Mouse (Mus musculus): ENCODE data around the gene Gm20388. TPM values are rescaled to one million over a fixed set of nuclear protein-coding genes. Genes with fewer than 3 reads are reported as not detected.
A peak's percentile ranks its signal among the peaks of the same experiment; 100 is the strongest.

Gene Gm20388
- polyA plus RNA-seq, 1 experiment from 2014 or later, result 3.6 TPM

DNA sequence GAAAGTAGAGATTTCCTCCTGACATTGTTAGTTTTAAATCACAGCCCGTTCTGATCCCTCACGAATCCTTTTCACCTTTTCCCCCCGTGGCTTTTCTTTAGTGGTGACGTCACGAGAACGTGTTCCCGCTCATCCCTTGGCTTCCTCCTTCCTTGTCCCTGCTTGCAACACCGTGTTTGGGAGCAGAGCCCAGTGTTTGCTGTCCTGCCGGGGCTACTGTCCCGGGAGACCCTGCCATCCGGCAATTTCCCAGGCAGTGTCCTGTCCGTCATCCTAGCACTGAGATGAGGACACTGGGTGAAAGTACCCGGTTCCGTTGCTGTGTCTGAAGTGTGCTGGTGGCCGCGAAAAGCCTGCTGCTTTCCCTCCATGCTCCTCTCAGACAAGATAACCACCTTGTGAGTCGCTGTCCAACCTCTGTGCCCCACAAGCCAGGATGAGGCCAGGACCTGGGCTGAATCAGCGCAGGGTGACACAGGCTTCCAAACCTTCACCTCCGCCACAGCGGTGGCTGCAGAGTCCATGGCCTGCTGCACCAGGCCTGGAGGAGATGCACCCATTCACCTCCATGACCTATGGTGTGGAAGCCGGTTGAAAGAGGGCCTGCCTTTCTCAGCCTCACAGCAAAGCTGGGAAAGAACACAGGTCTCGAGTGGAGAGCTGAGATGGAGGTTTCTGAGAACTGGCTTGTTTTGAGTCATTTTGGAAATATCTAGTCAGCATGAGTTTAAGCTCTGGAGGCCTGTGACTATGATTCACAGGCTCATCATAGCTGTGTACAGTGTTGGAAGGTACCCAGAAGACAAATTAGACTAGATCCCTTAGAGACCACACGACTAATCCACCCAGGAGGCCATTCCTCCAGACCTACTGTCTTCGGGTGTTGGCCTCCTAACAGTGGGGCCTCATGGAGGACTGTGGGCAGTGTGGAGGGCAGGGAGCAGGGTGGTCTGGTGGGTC, 4367.6 kb downstream of the Gm20388 start:
- peaks cover 52% of the 10 kb centered on the region for H3K4me1 ChIP-seq
- H3K4me3 ChIP-seq, result no peak overlapping the region
- 0 out of 2 replicates have a peak, but pooled peaks cover 4% of the 10 kb centered on the region for H3K9me3 ChIP-seq
- no peaks in the 10 kb centered on the region for H3K27me3 ChIP-seq (replicated peaks; ENCODE audit: low read depth, poor library complexity, severe bottlenecking)
- 84% methylated on average over 24 of the region's 24 CpGs for WGBS
- no peak for DNase-seq (ENCODE audit: low spot score)
- H3K36me3 ChIP-seq (replicated peaks), result peaks cover 14% of the 10 kb centered on the region
- peak overlapping the region; percentile 37 for H3K27ac ChIP-seq (replicated peaks)

DNA sequence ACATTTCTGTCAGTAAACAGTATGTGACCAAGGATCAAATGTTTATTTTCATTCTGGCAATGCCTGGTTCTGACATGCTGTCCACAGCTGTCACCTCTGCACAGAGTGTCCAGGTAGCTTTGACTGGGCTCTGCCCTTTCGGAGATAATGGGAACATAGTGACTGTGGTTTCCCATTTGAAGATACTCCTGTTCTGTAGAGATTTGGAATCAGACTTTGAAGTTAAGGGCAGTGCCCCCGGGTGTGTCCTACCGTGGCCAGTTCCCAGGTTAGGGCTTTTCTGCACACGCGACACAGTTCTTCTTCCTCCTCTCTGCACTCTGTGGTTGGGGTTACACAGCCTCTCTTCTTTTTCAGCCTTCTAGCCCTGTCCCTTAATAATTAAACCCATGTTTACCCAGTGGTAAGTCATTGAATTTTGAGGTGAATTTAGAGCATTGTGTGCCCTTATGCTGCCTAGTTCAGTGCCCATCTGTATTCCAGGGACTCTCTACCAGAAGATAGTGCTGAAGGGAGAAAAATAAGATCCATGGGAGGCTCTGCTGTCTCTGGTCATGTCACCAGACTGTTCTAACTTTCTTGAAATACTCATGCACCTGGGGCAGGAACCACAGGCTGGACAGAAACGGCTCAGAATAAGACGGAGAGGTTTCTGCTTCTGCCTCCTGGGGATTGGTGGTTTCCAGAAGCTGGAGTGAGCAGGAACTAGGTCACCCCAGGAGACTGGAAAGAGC, 4368.5 kb downstream of the Gm20388 start:
- Histone ChIP-seq H3K36me3 (replicated peaks) (peaks cover 14% of the 10 kb centered on the region), H3K27ac (replicated peaks) (no peak overlapping the region), H3K9me3 (0 out of 2 replicates have a peak, but pooled peaks cover 4% of the 10 kb centered on the region), H3K4me1 (peaks cover 52% of the 10 kb centered on the region), H3K4me3 (no peak overlapping the region), H3K27me3 (replicated peaks; ENCODE audit: low read depth, poor library complexity, severe bottlenecking) (no peaks in the 10 kb centered on the region)
- DNase-seq (ENCODE audit: low spot score), result no peak
- WGBS, result 91% methylated on average over 7 of the region's 7 CpGs

DNA sequence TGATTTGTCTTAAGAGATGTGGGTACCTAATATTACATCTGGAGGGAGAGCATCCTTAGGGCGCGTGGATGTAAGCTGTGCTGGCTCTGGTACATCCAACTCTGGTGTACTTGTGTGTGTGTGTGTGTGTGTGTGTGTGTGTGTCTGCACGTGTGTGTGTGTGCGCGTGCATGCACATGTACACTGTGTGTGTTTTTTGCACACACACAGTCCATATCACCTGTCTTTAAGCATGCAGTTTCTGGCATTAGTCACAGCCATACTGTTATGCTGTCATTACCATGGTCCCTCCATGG, 4369.0 kb downstream of the Gm20388 start:
- H3K36me3 ChIP-seq (replicated peaks), result peaks cover 14% of the 10 kb centered on the region
- no peak for DNase-seq (ENCODE audit: low spot score)
- no peak overlapping the region for H3K4me3 ChIP-seq
- H3K9me3 ChIP-seq, result 0 out of 2 replicates have a peak, but pooled peaks cover 4% of the 10 kb centered on the region
- no peak overlapping the region for H3K27ac ChIP-seq (replicated peaks)
- H3K4me1 ChIP-seq, result peaks cover 52% of the 10 kb centered on the region
- H3K27me3 ChIP-seq (replicated peaks; ENCODE audit: low read depth, poor library complexity, severe bottlenecking), result no peaks in the 10 kb centered on the region
- WGBS, result 95% methylated on average over 5 of the region's 5 CpGs

DNA sequence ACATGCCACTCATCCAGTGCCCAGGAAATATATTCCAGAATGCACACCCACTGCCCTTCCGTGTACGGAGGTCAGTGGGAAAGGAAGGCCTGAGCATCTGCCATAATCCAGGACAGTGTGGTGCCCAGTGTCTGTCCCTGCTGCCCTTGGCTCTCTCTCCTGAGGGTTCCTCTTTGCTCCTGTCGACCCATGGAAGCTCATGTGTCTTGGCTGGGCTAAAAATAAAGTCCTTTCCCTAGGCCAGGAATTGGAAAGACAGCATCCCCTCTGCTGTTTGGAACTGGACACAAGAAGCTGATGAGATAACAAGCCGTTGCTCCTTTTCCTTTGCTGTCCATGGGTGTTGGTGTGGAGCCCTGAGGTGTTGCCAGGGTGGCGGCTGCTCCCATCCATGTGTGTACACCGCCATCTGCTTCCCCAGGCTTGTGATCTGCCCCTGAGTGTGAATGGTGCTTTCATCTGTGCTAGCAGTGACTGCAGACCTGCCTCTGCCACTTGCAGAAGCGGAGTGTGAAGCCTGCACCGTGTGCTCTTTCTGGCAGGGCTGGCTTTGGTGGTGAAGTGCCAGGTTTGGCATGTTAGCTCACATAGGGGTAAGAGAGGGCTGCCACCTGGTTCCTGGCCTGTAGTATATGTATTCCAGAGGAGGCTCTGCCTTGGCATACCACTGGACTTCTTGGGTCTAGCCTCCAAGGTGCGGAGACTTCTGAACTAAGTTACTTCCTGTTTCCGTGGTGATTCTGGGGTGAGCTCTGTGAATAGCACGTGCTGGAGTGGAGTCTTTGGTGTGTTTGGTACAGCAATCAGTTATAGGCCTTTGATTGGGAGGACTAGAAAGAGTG, 4371.3 kb downstream of the Gm20388 start:
- Histone ChIP-seq H3K4me3 (no peak overlapping the region), H3K4me1 (peaks cover 75% of the 10 kb centered on the region), H3K27me3 (replicated peaks; ENCODE audit: low read depth, poor library complexity, severe bottlenecking) (no peaks in the 10 kb centered on the region), H3K27ac (replicated peaks) (peak overlapping the region; percentile 87; the same call in 1 of the 2 replicates), H3K36me3 (replicated peaks) (no peaks in the 10 kb centered on the region), H3K9me3 (no peaks in the 10 kb centered on the region)
- DNase-seq (ENCODE audit: low spot score), result no peak
- WGBS, result 83% methylated on average over 11 of the region's 11 CpGs

DNA sequence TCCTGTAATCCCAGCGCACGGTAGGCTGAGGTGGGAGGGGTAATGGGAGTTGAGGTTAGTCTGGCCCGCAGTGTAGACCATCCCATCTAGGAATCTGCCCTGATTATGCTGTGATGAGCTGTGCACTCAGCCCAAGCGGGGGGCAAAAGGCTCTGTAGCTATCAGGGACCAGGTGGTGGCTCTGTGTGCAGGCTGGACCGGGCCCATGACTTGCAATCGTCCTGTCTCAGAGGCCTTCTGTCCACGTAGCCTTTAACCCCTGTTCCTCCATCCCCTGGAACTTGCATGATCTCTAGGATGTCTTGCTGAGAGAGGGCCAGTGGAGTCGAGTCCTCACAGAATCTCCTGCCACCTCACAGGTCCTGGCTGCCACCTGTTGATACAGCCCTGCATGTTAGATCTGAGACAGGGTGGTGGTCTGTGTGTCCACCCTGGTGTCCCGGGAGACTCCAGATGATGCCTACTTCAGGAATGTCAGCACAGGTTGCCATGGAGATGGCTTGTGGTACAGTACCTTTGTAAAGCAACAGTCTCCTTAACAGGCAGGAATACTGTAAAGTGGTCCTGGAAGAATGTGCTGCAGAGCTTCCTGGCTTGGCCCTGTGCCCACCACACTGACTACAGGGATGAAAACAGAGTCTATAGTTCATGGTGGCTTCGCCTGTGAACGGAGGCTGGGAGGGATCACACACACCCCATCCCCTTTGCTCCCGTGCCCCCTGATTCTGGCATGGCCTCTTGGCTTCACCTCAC, 4372.4 kb downstream of the Gm20388 start:
- Histone ChIP-seq H3K4me1 (peaks cover 77% of the 10 kb centered on the region), H3K36me3 (replicated peaks) (no peaks in the 10 kb centered on the region), H3K9me3 (no peaks in the 10 kb centered on the region), H3K27ac (replicated peaks) (peak overlapping the region; percentile 87), H3K27me3 (replicated peaks; ENCODE audit: low read depth, poor library complexity, severe bottlenecking) (no peaks in the 10 kb centered on the region), H3K4me3 (no peak overlapping the region)
- no peak for DNase-seq (ENCODE audit: low spot score)
- WGBS, result 79% methylated on average over 12 of the region's 12 CpGs

DNA sequence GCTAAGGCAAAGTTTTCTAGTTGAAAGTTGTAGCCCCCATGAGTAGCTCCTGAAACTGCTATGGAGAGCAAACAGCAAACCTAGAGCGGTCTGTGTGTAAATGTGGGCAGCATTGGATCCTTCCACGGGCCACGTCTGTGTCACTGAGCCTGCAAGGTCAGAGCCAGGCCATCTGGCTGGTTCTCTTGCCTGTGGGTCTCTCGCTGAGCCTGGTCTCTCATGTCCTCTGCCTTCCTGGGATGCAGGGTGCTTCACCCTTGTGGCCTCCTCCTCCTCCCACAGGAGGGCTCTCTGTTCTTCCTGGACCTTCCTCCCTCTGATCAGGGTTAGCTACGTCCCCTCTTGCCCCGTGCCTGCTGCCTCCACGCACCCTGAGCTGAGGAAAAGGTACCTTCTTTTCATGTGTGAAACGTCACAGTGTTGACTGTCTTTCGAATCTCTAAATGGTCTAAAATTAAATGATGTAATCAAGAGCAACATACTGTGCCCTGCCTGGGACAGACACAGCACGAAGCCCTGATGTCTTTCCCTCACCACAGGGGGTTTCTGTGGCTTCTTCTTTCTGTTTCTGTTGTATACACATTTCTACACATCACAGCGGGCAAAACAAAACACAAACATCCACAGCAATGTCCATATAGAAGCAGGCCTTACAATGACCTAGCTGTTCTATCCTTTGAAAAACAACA, 4373.1 kb downstream of the Gm20388 start:
- Histone ChIP-seq H3K36me3 (replicated peaks) (no peaks in the 10 kb centered on the region), H3K27me3 (replicated peaks; ENCODE audit: low read depth, poor library complexity, severe bottlenecking) (no peaks in the 10 kb centered on the region), H3K27ac (replicated peaks) (peak overlapping the region; percentile 87), H3K9me3 (no peaks in the 10 kb centered on the region), H3K4me3 (no peak overlapping the region), H3K4me1 (peaks cover 71% of the 10 kb centered on the region)
- DNase-seq (ENCODE audit: low spot score), result no peak
- WGBS, result 38% methylated on average over 11 of the region's 11 CpGs

DNA sequence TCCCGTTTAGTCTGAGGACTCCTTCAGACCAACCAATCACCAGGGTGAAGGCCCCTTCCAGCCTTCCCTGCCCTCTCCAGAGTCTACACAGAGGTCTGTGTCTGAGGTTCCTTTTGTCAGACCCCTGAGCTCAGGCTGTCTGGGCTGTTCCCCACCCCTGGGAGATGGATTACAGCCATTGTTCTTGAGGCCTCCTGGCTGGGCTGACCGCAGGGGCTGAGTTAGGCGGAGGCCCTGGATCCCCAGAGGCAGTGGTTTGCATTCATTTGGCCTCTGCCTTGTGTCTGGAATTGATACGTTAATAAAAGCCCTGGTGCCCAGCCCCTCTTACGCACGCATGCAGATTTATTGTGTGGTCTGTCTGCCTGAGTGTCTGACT, 4373.7 kb downstream of the Gm20388 start:
- peak; percentile 67 for DNase-seq (ENCODE audit: low spot score)
- H3K4me3 ChIP-seq, result no peak overlapping the region; the same call in 1 of the 2 replicates
- H3K27me3 ChIP-seq (replicated peaks; ENCODE audit: low read depth, poor library complexity, severe bottlenecking), result no peaks in the 10 kb centered on the region
- H3K36me3 ChIP-seq (replicated peaks), result no peaks in the 10 kb centered on the region
- peak overlapping the region; percentile 87 for H3K27ac ChIP-seq (replicated peaks)
- peaks cover 69% of the 10 kb centered on the region for H3K4me1 ChIP-seq
- 8% methylated on average over 6 of the region's 6 CpGs for WGBS
- H3K9me3 ChIP-seq, result no peaks in the 10 kb centered on the region

DNA sequence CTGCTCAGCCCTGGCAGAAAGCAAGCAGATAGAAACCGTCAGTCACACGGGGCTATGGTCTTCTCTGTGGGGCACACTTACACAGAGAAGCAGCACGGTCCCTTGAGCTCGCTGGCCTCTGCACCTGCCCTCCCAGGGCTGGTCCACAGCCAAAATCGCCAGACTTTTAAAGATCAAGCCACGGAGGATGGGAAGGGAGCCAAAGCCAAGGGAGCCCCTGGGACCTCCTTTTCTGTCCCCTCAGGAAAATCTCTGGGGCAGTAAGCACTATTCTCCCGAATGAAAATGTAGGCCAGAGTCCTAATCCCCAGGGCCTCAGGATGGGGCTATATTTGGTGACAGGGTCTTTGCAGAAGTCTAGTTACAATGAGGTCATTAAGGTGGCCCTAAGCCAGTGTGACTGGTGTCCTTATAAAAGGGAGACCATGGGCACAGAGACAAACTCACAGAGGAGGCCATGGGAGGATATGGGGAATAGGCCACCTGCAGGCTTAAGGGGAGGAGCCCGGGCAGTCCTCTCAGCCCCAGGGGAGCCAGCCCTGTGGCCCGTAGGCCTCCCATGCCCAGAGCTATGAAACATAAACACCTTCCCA, 4374.4 kb downstream of the Gm20388 start:
- H3K27me3 ChIP-seq (replicated peaks; ENCODE audit: low read depth, poor library complexity, severe bottlenecking), result no peaks in the 10 kb centered on the region
- H3K36me3 ChIP-seq (replicated peaks), result no peaks in the 10 kb centered on the region
- DNase-seq (ENCODE audit: low spot score), result no peak
- 43% methylated on average over 9 of the region's 9 CpGs for WGBS
- peak overlapping the region; percentile 87 for H3K27ac ChIP-seq (replicated peaks)
- peaks cover 69% of the 10 kb centered on the region for H3K4me1 ChIP-seq
- no peaks in the 10 kb centered on the region for H3K9me3 ChIP-seq
- peak overlapping the region; percentile 23; the same call in 1 of the 2 replicates for H3K4me3 ChIP-seq

DNA sequence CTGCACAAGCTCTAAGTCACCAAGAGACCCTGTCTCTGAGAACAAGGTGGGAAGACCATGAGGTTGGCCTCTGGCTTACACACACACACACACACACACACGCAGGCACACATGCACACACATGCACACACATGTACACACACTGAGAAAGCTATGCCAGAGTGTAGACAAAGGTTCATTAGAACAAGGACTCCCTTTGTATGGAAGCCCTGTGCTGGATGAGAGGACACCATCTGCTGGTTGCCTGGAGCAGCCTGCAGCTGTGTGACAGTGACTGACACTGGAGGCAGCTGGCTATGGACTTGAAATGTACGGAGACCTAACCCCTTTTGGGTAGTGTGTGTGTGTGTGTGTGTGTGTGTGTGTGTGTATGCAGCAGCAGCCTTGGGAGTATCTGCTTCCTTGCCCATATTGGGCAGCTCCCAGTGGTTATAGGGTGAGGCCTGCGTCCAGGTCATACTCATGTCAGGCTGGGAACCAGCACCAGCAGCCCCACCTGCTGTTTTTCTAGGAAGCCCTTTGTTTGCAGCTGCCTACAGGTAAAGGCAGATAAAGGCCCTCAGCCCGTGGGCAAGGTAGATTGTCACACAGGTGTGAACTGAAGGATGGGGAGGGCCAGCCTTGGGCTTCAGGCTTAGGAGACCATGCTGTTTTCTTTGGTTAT, 4376.0 kb downstream of the Gm20388 start:
- H3K4me3 ChIP-seq, result no peak overlapping the region
- DNase-seq (ENCODE audit: low spot score), result peak; percentile 58
- no peaks in the 10 kb centered on the region; the same call in 1 of the 2 replicates for H3K36me3 ChIP-seq (replicated peaks)
- H3K4me1 ChIP-seq, result peaks cover 68% of the 10 kb centered on the region
- H3K27me3 ChIP-seq (replicated peaks; ENCODE audit: low read depth, poor library complexity, severe bottlenecking), result no peaks in the 10 kb centered on the region
- H3K9me3 ChIP-seq, result no peaks in the 10 kb centered on the region
- WGBS, result 54% methylated on average over 4 of the region's 4 CpGs
- peak overlapping the region; percentile 87 for H3K27ac ChIP-seq (replicated peaks)

DNA sequence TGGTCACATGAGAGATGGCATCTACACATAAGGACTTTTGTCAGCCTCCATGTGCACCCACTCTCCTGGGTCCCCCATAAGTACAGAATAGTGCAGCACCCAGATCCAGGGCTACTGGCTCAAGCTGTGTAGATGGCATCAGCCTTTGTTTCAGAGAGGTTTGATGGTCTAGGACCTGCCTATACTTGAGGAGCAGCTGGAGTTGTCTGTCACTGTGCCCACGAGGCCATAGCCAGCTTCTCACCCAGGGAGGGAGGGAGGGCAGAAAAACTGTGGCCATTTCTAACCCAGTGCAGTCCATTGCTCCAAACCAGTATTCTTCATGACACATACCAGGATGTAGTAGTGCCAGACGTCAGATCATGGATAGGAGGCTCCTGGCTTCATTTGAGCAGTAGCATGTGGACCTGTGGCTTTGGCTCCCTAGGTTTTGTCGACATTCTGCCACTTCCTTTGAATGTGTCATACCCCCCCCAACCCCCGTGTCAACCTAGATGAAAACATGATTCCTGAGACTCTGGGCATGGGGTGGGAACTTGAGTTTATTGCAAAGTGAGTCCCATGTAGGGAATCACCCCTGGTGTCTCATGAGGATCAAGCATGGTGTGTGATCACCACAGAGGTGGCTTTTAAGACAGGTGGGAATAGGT, 4377.7 kb downstream of the Gm20388 start:
- Histone ChIP-seq H3K36me3 (replicated peaks) (no peaks in the 10 kb centered on the region; the same call in 1 of the 2 replicates), H3K4me1 (peaks cover 58% of the 10 kb centered on the region), H3K27me3 (replicated peaks; ENCODE audit: low read depth, poor library complexity, severe bottlenecking) (no peaks in the 10 kb centered on the region), H3K27ac (replicated peaks) (0 out of 2 replicates have a peak overlapping the region, but pooled peaks have one; percentile 24), H3K4me3 (no peak overlapping the region), H3K9me3 (no peaks in the 10 kb centered on the region)
- DNase-seq (ENCODE audit: low spot score), result no peak
- WGBS, result 84% methylated on average over 4 of the region's 4 CpGs

Data from embryonic facial prominence, embryonic 10.5 days (tissue).